Mouse (Mus musculus) E14TG2a.4 (cell line): ENCODE measurements around the gene Zfp598.

Experiments used
- CTCF ChIP-seq: conservative IDR thresholded peaks from 2 replicates; pipeline ENCODE4 v1.5.1; 2014; ENCODE audit warnings: low read length
- NANOG ChIP-seq: IDR thresholded peaks from 2 replicates; pipeline ENCODE4 v1.6.1; 2014; ENCODE audit warnings: borderline replicate concordance, low read length, mixed read lengths
- POU5F1 ChIP-seq: IDR thresholded peaks from 2 replicates; pipeline ENCODE4 v1.6.1; 2014; ENCODE audit warnings: low read length, borderline replicate concordance

GRCm38 (mm10) chr17:24724184-24724583 is 54.7 kb downstream of the Zfp598 start, which contains the start of gene Ndufb10:
- TF ChIP-seq CTCF (peak; percentile 93), POU5F1 (no peak), NANOG (no peak)
